Mouse (Mus musculus) embryonic fibroblast, embryonic 13.5 days (primary cell): ENCODE results near the gene Frmpd1. TPM values are rescaled to one million over a fixed set of nuclear protein-coding genes. Genes with fewer than 3 reads are reported as not detected.

Source experiments
- H3K27ac ChIP-seq: 2 replicates; pipeline ENCODE4 v1.5.1; 2012; ENCODE audit warnings: low read length, control low read depth, inconsistent platforms; ENCODE audit not compliant: insufficient read depth
- H3K4me1 ChIP-seq: 2 replicates; pipeline ENCODE4 v1.6.1; 2011; ENCODE audit warnings: low read length; ENCODE audit not compliant: control insufficient read depth, insufficient read depth
- H3K4me3 ChIP-seq: 2 replicates; pipeline ENCODE4 v1.5.1; 2011; ENCODE audit warnings: mild to moderate bottlenecking, control low read depth, low read length; ENCODE audit not compliant: insufficient read depth
- CTCF ChIP-seq: IDR thresholded peaks from 2 replicates; pipeline ENCODE4 v1.5.1; 2011; ENCODE audit warnings: mild to moderate bottlenecking, control low read depth, low read length, moderate library complexity, borderline replicate concordance; ENCODE audit not compliant: insufficient read depth
- POLR2A ChIP-seq: IDR thresholded peaks from 2 replicates; pipeline ENCODE4 v1.6.1; 2011; ENCODE audit warnings: low read depth, mild to moderate bottlenecking, control low read depth, low read length, moderate library complexity
- polyA plus RNA-seq: library from polyadenylated mRNA; stranded (reverse); fragments of >200 nt; gene quantifications from 2 replicates; pipeline ENCODE4 v1.2.4, GENCODE M21; 2011; ENCODE audit warnings: low read depth; ENCODE audit not compliant: missing spikeins, insufficient read length

Gene Frmpd1
- polyA plus RNA-seq, 1 experiment = not detected

DNA sequence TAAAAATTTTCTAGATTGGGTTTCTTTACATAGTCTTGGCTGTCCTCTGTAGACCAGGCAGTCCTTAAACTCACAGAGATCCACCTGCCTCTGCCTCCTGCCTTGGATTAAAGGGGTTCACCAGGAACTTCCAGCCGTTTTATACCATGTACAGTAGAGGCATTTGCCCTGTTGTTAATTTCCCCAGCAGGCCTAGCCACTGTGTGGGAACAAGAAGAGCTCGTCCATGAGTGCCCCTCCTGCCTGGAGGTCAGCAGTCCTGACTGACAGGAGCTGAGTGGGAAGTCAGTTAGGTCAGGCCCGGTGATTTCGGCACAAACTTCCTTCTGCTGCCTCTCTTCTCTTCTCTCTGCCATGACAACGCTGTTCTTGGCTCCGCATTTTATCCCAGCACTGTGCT is 123.9 kb downstream of the Frmpd1 start:
- Histone ChIP-seq H3K27ac (no peak overlapping the region), H3K4me1 (no peaks in the 10 kb centered on the region), H3K4me3 (no peak overlapping the region)
- TF ChIP-seq POLR2A = no peak
- no peak for TF ChIP-seq CTCF

DNA sequence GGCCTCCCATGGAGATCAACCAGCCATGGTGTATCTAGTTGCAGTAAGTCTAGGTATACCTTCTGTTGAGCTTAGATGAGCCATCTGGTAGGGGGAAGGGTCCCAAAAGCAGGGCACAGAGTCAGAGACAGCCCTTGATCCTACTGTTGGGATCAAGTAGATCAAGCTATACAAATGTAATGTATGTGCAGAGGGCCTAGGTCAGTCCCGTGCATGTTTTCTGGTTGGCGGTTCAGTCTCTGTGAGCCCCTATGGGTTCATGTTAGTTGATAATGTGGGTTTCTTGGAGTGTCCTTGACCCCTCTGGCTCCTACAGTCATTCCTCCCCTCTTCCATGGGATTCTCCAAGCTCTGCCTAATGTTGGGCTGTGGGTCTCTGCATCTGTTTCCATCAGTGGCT is 126.4 kb downstream of the Frmpd1 start:
- H3K4me1 ChIP-seq = no peaks in the 10 kb centered on the region

GRCm38 (mm10) chr4:45320159-45320816 is 135.6 kb downstream of the Frmpd1 start:
- H3K4me1 ChIP-seq = no peaks in the 10 kb centered on the region; the same call in 1 of the 2 replicates
- no peak for TF ChIP-seq CTCF
- TF ChIP-seq POLR2A = peak; percentile 79
- no peak overlapping the region for H3K27ac ChIP-seq
- H3K4me3 ChIP-seq = peak overlapping the region; percentile 93

More for the DNA sequence above, 126.4 kb downstream of the Frmpd1 start:
- H3K4me3 ChIP-seq = no peak overlapping the region
- TF ChIP-seq CTCF = no peak
- TF ChIP-seq POLR2A = no peak
- H3K27ac ChIP-seq = no peak overlapping the region

DNA sequence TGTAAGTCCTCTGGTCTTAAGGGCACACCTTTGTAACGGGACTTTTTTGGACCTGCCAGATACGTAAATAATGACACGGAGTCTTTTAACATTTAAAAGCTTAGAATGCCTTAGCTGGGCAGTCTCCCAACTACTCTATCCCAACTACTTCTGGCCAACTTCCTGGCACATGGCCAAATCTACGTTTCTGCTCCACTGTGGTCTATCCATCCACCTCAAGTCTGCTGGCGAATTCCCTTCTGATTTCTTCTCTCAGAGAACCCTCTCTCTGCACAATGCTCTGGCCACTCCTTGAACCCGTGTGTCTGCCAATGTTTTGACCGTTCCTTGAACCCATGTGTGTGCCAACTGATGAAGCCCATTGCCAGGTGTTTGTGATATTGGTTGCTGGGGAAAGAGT is 146.5 kb downstream of the Frmpd1 start:
- Histone ChIP-seq H3K4me3 (no peak overlapping the region), H3K27ac (no peak overlapping the region), H3K4me1 (no peaks in the 10 kb centered on the region)
- TF ChIP-seq POLR2A = no peak

- H3K4me1 ChIP-seq = no peaks in the 10 kb centered on the region
- no peak overlapping the region for H3K27ac ChIP-seq
- TF ChIP-seq POLR2A = no peak
- TF ChIP-seq CTCF = no peak
- no peak overlapping the region for H3K4me3 ChIP-seq
These were observed 147.8 kb downstream of the Frmpd1 start for GRCm38 (mm10) chr4:45332466-45332865.

Other genes starting within 250 kb of the Frmpd1 start
- 15.0 and 19.6 TPM in 2 replicates for gene Grhpr, start 203.5 kb upstream of the Frmpd1 start, polyA plus RNA-seq
- 6.5 and 9.5 TPM in 2 replicates for gene Zbtb5, start 172.5 kb upstream of the Frmpd1 start, polyA plus RNA-seq
- 18.7 and 23.7 TPM in 2 replicates for gene Polr1e, start 166.3 kb upstream of the Frmpd1 start, polyA plus RNA-seq
- 10.5 and 14.0 TPM in 2 replicates for gene Fbxo10, start 100.3 kb upstream of the Frmpd1 start, polyA plus RNA-seq
- 85.1 and 105 TPM in 2 replicates for gene Tomm5, start 76.8 kb upstream of the Frmpd1 start, polyA plus RNA-seq
- gene Trmt10b, start 112.3 kb downstream of the Frmpd1 start, polyA plus RNA-seq = 11.2 and 12.6 TPM in 2 replicates
- 24.4 and 26.3 TPM in 2 replicates for gene Dcaf10, start 157.2 kb downstream of the Frmpd1 start, polyA plus RNA-seq
- 30.6 and 39.2 TPM in 2 replicates for gene Exosc3, start 157.9 kb downstream of the Frmpd1 start, polyA plus RNA-seq
- 65.9 and 83.6 TPM in 2 replicates for gene Slc25a51, start 223.9 kb downstream of the Frmpd1 start, polyA plus RNA-seq